Mouse (Mus musculus) CH12.LX (cell line): ENCODE data around the gene Olfr435. TPM values are rescaled to one million over a fixed set of nuclear protein-coding genes. Genes with fewer than 3 reads are reported as not detected.

Source experiments
- DNase-seq: peaks from one replicate; pipeline ENCODE4 v3.0.0-alpha.2; 2013; ENCODE audit errors: extremely low read depth
- H3K27ac ChIP-seq: 2 replicates; pipeline ENCODE4 v1.5.1; 2012; ENCODE audit warnings: low read depth, mild to moderate bottlenecking, control low read depth, moderate library complexity; ENCODE audit not compliant: insufficient read depth
- H3K27me3 ChIP-seq: replicated peaks from 2 replicates; pipeline ENCODE3; 2012; ENCODE audit warnings: inconsistent platforms
- H3K36me3 ChIP-seq, 2 experiments: replicated peaks in 1 of 2; 2 replicates each; pipeline versions ENCODE3 to v1.6.1; 2012; ENCODE audit warnings: inconsistent platforms in 1 of 2, low read length in 1 of 2, mild to moderate bottlenecking in 1 of 2, mixed read lengths in 1 of 2, moderate library complexity in 1 of 2; ENCODE audit not compliant: control insufficient read depth in 1 of 2, insufficient read depth in 1 of 2
- H3K4me1 ChIP-seq, 2 experiments: 2 replicates each; pipeline ENCODE4 v1.6.1; 2012; ENCODE audit warnings: inconsistent platforms in 1 of 2, moderate library complexity in 1 of 2; ENCODE audit not compliant: insufficient read depth in 2 of 2, control insufficient read depth in 1 of 2
- H3K4me2 ChIP-seq: 2 replicates; pipeline ENCODE4 v1.6.1; 2012; ENCODE audit warnings: low read depth, mild to moderate bottlenecking, control low read depth; ENCODE audit not compliant: poor library complexity, insufficient read depth, severe bottlenecking
- H3K4me3 ChIP-seq, 3 experiments: fragments of 150-350 bp in 1 of 3; sonication (generic) in 1 of 3; replicated peaks in 1 of 3; 2 replicates each; pipeline versions ENCODE3 to v1.5.1; 2011 to 2012; ENCODE audit warnings: low read depth in 2 of 3, low read length in 2 of 3, mild to moderate bottlenecking in 2 of 3, moderate library complexity in 2 of 3, control low read depth in 1 of 3, improper control_type of control experiment in 1 of 3, inconsistent platforms in 1 of 3, mixed read lengths in 1 of 3; ENCODE audit not compliant: poor library complexity in 1 of 3
- H3K79me2 ChIP-seq: replicated peaks from 2 replicates; pipeline ENCODE4 v1.6.1; 2012; ENCODE audit warnings: mild to moderate bottlenecking, moderate library complexity; ENCODE audit not compliant: control insufficient read depth, poor library complexity, insufficient read depth, severe bottlenecking; ENCODE audit errors: extremely low read depth
- H3K9ac ChIP-seq: 2 replicates; pipeline ENCODE4 v1.6.1; 2012; ENCODE audit warnings: low read depth, mild to moderate bottlenecking, control low read depth, moderate library complexity; ENCODE audit not compliant: insufficient read depth
- H3K9me3 ChIP-seq: replicated peaks from 2 replicates; pipeline ENCODE3; 2012; ENCODE audit warnings: low read length, inconsistent platforms, mixed read lengths
- CHD1 ChIP-seq: IDR thresholded peaks from 2 replicates; pipeline ENCODE4 v1.6.1; 2012; ENCODE audit warnings: low read depth, low read length, improper control_type of control experiment, inconsistent platforms
- CTCF ChIP-seq, 2 experiments: IDR thresholded peaks in 1 of 2; conservative IDR thresholded peaks in 1 of 2; 2 replicates each; pipeline ENCODE4 v1.5.1; 2011 to 2012; ENCODE audit warnings: low read depth in 2 of 2, low read length in 2 of 2, improper control_type of control experiment in 1 of 2, inconsistent platforms in 1 of 2, mild to moderate bottlenecking in 1 of 2, moderate library complexity in 1 of 2
- EP300 ChIP-seq: IDR thresholded peaks from 2 replicates; pipeline ENCODE4 v1.6.1; 2011; ENCODE audit warnings: low read length, improper control_type of control experiment
- HCFC1 ChIP-seq: IDR thresholded peaks from 2 replicates; pipeline ENCODE4 v1.6.1; 2012; ENCODE audit warnings: low read depth, mild to moderate bottlenecking, inconsistent platforms, low read length, improper control_type of control experiment
- IRF4 ChIP-seq: IDR thresholded peaks from 2 replicates; pipeline ENCODE4 v1.6.1; 2014; ENCODE audit warnings: low read depth, mild to moderate bottlenecking, inconsistent platforms, low read length, improper control_type of control experiment
- JUN ChIP-seq: IDR thresholded peaks from 2 replicates; pipeline ENCODE4 v1.6.1; 2011; ENCODE audit warnings: low read depth, mild to moderate bottlenecking, low read length, improper control_type of control experiment, moderate library complexity; ENCODE audit not compliant: insufficient read depth
- JUND ChIP-seq: conservative IDR thresholded peaks from 2 replicates; pipeline ENCODE4 v1.6.1; 2011; ENCODE audit warnings: low read depth, low read length, improper control_type of control experiment
- MAFK ChIP-seq: IDR thresholded peaks from 2 replicates; pipeline ENCODE4 v1.6.1; 2011; ENCODE audit warnings: low read length, improper control_type of control experiment; ENCODE audit not compliant: insufficient replicate concordance
- MAX ChIP-seq: IDR thresholded peaks from 2 replicates; pipeline ENCODE4 v1.6.1; 2011; ENCODE audit warnings: low read length, improper control_type of control experiment
- MAZ ChIP-seq: IDR thresholded peaks from 2 replicates; pipeline ENCODE4 v1.6.1; 2012; ENCODE audit warnings: low read depth, mild to moderate bottlenecking, inconsistent platforms, low read length, improper control_type of control experiment, moderate library complexity
- MXI1 ChIP-seq: IDR thresholded peaks from 2 replicates; pipeline ENCODE4 v1.6.1; 2011; ENCODE audit warnings: mild to moderate bottlenecking, low read depth, low read length, improper control_type of control experiment
- NRF1 ChIP-seq: IDR thresholded peaks from 2 replicates; pipeline ENCODE4 v1.6.1; 2014; ENCODE audit warnings: low read depth, mild to moderate bottlenecking, inconsistent platforms, low read length, improper control_type of control experiment, moderate library complexity
- PAX5 ChIP-seq: IDR thresholded peaks from 2 replicates; pipeline ENCODE4 v1.6.1; 2012; ENCODE audit warnings: low read length, inconsistent platforms, mixed read lengths
- POLR2A ChIP-seq: IDR thresholded peaks from 2 replicates; pipeline ENCODE4 v1.6.1; 2011; ENCODE audit warnings: low read depth, mild to moderate bottlenecking, improper control_type of control experiment, low read length
- RAD21 ChIP-seq: IDR thresholded peaks from 2 replicates; pipeline ENCODE4 v1.6.1; 2011; ENCODE audit warnings: low read depth, mild to moderate bottlenecking, low read length, improper control_type of control experiment, moderate library complexity
- SIN3A ChIP-seq: IDR thresholded peaks from 2 replicates; pipeline ENCODE4 v1.6.1; 2012; ENCODE audit warnings: low read length, improper control_type of control experiment, inconsistent platforms
- SMC3 ChIP-seq: IDR thresholded peaks from 2 replicates; pipeline ENCODE4 v1.6.1; 2011; ENCODE audit warnings: low read depth, low read length, improper control_type of control experiment
- USF1 ChIP-seq: IDR thresholded peaks from 2 replicates; pipeline ENCODE4 v1.6.1; 2014; ENCODE audit warnings: low read depth, mild to moderate bottlenecking, inconsistent platforms, low read length, improper control_type of control experiment
- USF2 ChIP-seq: conservative IDR thresholded peaks from 2 replicates; pipeline ENCODE4 v1.6.1; 2011; ENCODE audit warnings: low read depth, low read length, improper control_type of control experiment
- ZKSCAN1 ChIP-seq: IDR thresholded peaks from 2 replicates; pipeline ENCODE4 v1.6.1; 2012; ENCODE audit warnings: low read depth, inconsistent platforms, low read length, improper control_type of control experiment, borderline replicate concordance
- ZNF384 ChIP-seq: IDR thresholded peaks from 2 replicates; pipeline ENCODE4 v1.6.1; 2012; ENCODE audit warnings: low read depth, low read length, improper control_type of control experiment, inconsistent platforms
- dilution Hi-C: fragments of 300-500 bp; cut with MboI; formaldehyde crosslinking; loops from 2 replicates; pipeline ENCODE4 v1.14.3; 2020; ENCODE audit warnings: low sequenced_read_pairs; ENCODE audit not compliant: extremely low pct_unique_long_range_greater_than_20kb, extremely low pct_ligation_motif_present
- in situ Hi-C: fragments of 300-500 bp; cut with MboI; formaldehyde crosslinking; loops from 3 replicates; pipeline ENCODE4 v1.14.3; 2019; ENCODE audit warnings: low sequenced_read_pairs, low pct_ligation_motif_present, low pct_unique_long_range_greater_than_20kb, mixed read lengths
- polyA plus RNA-seq: library from polyadenylated mRNA; unstranded; fragments of >175 nt; gene quantifications from 2 replicates; pipeline ENCODE4 v1.2.1, GENCODE M21; 2012; ENCODE audit warnings: low read depth; ENCODE audit not compliant: insufficient read length
- total RNA-seq, 2 experiments: library from RNA; depleted of rRNA; stranded (reverse); fragments of 300-350 nt in 1 of 2; fragments of >200 nt in 1 of 2; gene quantifications; 2 replicates each; pipeline ENCODE4 v1.2.3; 2012 to 2014

The Olfr435 gene
- total RNA-seq (2012; rRNA removed) (not detected in 2 replicates), total RNA-seq (2014; rRNA removed) (not detected in 2 replicates), polyA plus RNA-seq (not detected in 2 replicates)

DNA sequence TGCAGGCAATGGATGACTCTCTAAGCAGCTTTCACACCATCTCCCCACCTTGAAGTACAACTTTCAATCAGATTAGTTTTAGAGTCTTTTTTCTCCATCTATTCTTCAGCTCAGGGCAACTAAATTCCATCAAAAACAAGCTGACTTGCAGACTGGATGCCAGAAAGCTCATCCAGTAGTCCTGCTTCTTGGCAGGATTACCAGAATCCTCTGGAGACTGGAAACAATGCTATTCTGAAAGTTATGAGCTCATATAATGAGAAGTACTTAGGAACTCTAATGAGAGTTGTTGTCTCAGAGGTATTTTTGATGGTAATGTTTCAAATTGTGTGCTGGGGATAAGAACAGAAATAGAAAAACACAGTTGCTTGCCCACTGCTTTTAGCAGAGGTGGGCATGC lies at the start of gene Olfr435:
Gene Olfr435 (plus strand): TSS at position 366 of the 400 bp plus-strand sequence.
- no peaks in the 10 kb centered on the region for H3K36me3 ChIP-seq
- H3K4me2 ChIP-seq: no peak within 1 kb of the TSS
- H3K4me1 ChIP-seq: no peaks in the 10 kb centered on the region
- no peaks in the 10 kb centered on the region for H3K27me3 ChIP-seq
- H3K9me3 ChIP-seq: no peaks in the 10 kb centered on the region
- TF ChIP-seq RAD21 (no peak), USF2 (no peak), SMC3 (no peak), SIN3A (no peak), JUN (no peak), IRF4 (no peak), MAZ (no peak), PAX5 (no peak), POLR2A (no peak), MAFK (no peak), USF1 (no peak), MXI1 (no peak), JUND (no peak)
- H3K79me2 ChIP-seq: no peaks in the 10 kb centered on the region
- dilution Hi-C loops: no loop called here
- H3K4me3 ChIP-seq: no peak within 1 kb of the TSS
- H3K27ac ChIP-seq: no peak within 1 kb of the TSS
- in situ Hi-C loops: no loop called here
- H3K9ac ChIP-seq: no peak within 1 kb of the TSS
- DNase-seq: no peak

- Histone ChIP-seq H3K4me1 (no peaks in the 10 kb centered on the region), H3K36me3 (no peaks in the 10 kb centered on the region), H3K9me3 (no peaks in the 10 kb centered on the region), H3K4me3 (no peak overlapping the region), H3K9ac (no peak overlapping the region), H3K4me2 (no peak overlapping the region), H3K27me3 (no peaks in the 10 kb centered on the region), H3K27ac (no peak overlapping the region)
- dilution Hi-C loops (no loop called here), in situ Hi-C loops (no loop called here)
- DNase-seq: no peak
- TF ChIP-seq USF1 (no peak), CHD1 (no peak), MAX (no peak), CTCF (conservative IDR thresholded peaks at IDR 0.05 in 1 of 2, IDR thresholded peaks at IDR 0.05 in 1 of 2; ENCODE audit: low read depth in 2 of 2, low read length in 2 of 2) (no peak), SMC3 (no peak), ZNF384 (no peak)
- TF ChIP-seq, all 38 proteins: peak for 0
- H3K79me2 ChIP-seq: no peaks in the 10 kb centered on the region
These were observed 37.4 kb upstream of the Olfr435 start for GRCm38 (mm10) chr6:43159502-43159901.

DNA sequence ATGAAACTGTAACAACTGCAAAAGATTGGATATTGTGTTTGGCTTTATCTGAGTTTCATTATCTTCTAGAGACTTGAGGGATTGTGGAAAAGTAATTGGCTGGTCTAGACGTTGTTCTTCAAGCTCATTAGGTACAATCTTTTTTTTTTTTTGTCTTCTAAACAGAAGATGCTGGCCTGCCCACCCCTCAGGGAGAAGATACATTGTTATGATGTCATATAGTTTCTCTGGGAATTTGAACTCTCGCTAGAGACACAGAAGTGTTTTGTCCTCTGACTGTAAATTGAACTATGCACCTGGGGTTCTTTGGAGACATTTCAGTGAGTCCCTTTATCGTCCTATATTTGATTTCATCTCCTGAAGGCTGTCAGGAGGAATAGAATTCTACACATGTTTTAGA lies 34.0 kb upstream of the Olfr435 start, which contains the start of gene Olfr437:
Gene Olfr437 (plus strand): TSS at position 301 of the 400 bp plus-strand sequence.
- DNase-seq: no peak
- TF ChIP-seq NRF1 (no peak), HCFC1 (no peak), CHD1 (no peak), EP300 (no peak), ZKSCAN1 (no peak)
- in situ Hi-C loops: no loop called here
- Histone ChIP-seq H3K4me2 (no peak within 1 kb of the TSS), H3K4me3 (no peak within 1 kb of the TSS), H3K9me3 (no peaks in the 10 kb centered on the region), H3K27me3 (no peaks in the 10 kb centered on the region), H3K36me3 (no peaks in the 10 kb centered on the region), H3K9ac (no peak within 1 kb of the TSS), H3K27ac (no peak within 1 kb of the TSS), H3K4me1 (no peaks in the 10 kb centered on the region), H3K79me2 (no peaks in the 10 kb centered on the region)
- dilution Hi-C loops: no loop called here
